Mouse (Mus musculus): ENCODE results near the gene Exoc4.

Exoc4 gene

GRCm38 (mm10) chr6:33929342-33930086 is 680.6 kb downstream of the Exoc4 start:
- in situ Hi-C loops (cut with MboI, MseI), result loop anchor here (10.0 kb wide), 1 partner anchor 215 kb away; no protein-coding TSS in a partner anchor

DNA sequence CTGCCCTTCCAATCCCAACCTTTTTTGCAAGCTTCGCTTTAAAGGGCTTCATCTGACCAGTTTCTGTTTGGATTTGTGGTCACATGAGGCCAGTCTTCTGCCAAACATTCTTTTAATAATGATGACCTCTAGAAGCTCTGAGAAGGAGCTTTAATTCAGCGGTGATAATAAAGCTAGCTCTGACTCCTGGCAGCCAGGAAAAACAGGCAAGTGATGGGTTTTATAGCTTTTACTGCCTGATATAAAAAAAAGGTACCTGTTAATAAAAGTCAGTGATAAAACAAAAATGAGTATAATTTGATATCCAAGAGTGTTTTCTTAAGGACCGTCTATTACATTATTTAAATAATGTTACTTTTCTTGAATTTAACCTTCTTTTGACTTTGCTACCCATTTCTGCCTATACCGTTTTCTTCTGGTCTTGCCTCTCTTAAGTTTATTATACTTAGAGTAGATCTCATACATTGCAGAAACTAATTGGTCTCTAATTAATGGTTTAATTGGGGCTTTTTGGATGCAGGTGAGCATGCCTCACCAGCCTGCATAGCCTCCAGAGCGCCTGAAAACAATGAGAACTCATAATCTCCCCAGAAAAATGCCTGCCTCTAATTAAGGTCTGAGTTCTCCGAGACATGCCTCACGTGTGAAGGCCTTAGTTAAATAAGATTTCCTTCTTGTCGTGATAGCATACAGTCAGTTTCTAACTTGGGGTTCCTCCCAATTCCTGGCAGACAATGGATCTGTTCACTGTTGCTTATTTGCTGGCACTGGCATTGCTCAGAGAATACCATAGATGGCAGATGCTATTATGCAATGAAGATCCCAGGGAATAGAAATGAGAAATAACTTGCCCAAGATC is 681.4 kb downstream of the Exoc4 start:
- in situ Hi-C loops (cut with MboI, MseI), result no loop called here

- in situ Hi-C loops (cut with MboI, MseI), result no loop called here
These were observed 689.0 kb downstream of the Exoc4 start for GRCm38 (mm10) chr6:33937906-33938305.

GRCm38 (mm10) chr6:33939169-33939568 is 690.3 kb downstream of the Exoc4 start:
- in situ Hi-C loops (cut with MboI, MseI), result no loop called here

DNA sequence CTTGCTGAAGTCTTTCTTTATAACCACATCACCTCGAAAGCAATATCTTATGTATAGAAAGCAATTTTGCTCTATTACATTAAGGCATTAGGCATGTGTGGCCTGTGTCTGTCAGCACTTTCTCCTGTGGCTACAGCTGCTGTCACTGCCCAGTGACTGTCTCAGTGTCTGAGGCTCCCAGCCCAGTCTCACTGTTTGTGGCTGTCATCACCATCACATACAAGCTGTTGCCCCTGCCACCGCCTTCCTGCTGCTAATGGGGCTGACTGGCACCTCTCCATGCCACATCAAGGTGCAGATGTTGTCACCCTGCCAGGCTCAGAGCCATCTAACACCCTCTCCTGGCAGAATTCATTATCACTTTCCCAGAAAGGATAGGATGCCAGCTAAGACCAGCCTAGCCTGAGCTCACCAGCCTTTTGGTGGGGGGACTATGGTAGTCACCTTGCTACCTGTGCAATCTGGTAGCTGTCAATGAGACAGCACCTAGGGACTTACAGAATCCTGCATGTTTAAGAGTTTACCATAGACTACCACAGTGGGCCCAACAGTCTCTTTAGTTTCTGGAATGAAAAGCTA is 698.1 kb downstream of the Exoc4 start:
- in situ Hi-C loops (cut with MboI, MseI), result no loop called here

DNA sequence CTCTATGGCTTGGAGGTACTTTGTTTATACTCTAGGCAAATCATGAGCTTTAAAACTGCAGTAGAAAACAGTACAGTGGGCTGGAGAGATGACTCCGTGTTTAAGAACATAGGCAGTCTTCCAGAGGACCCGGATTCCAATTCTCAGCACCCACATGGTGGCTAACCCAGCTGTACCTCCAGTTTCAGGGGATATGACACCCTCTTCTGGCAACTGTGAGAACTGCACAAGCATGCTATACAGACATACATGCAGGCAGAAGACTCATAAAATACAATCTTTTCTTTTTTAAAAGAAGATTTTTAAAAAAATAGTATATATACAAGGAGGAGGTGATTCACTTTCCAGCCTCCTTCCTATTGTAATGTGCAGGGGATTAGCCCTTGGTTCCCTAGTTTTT is 701.2 kb downstream of the Exoc4 start:
- in situ Hi-C loops (cut with MboI, MseI), result no loop called here

- in situ Hi-C loops (cut with MboI, MseI), result no loop called here
These were observed 706.6 kb downstream of the Exoc4 start for GRCm38 (mm10) chr6:33955469-33955868.

DNA sequence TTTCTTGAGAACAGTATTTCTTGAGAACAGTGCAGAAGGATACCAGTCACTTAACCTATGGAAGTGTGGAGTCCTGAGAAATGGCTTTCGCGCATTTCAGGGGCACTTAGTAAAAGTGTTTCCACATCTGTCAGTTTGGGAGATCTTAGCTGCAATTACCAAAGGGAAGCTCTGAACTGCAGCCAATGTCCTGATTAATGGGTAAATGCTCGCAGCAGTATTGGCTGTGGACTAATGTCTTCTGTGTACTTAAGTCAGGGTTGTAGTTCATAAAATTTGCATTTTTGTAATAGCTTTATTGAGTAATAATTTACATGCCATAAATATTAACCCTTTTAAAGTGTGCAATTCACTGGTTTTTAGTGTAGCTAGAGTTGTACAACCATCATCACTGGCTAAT is 709.4 kb downstream of the Exoc4 start:
- in situ Hi-C loops (cut with MboI, MseI), result no loop called here

GRCm38 (mm10) chr6:33960766-33961165 is 711.9 kb downstream of the Exoc4 start:
- in situ Hi-C loops (cut with MboI, MseI), result no loop called here

- in situ Hi-C loops (cut with MboI, MseI), result no loop called here
These were observed 714.2 kb downstream of the Exoc4 start for GRCm38 (mm10) chr6:33963092-33963491.

- in situ Hi-C loops (cut with MboI, MseI), result no loop called here
These were observed 716.7 kb downstream of the Exoc4 start for GRCm38 (mm10) chr6:33965571-33965970.

GRCm38 (mm10) chr6:33968746-33969145 is 719.9 kb downstream of the Exoc4 start:
- in situ Hi-C loops (cut with MboI, MseI), result no loop called here

DNA sequence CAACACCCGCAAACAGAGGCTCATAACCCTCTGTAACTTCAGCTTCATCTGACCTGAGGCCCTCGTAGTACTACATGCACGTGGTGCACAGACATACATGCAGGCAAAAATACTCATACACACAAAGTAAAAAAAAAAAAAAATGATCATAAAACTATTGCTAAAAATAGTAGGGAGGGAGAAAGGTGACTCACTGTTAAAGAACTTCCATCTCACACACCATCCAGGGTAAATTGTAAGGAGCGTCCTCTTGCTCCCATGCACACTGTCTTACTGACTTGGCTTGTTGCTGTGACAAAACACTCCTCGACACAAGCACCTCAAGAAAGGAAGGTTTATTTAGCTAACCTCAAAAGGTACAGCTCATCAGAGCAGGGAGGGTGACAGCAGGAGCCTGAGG is 723.9 kb downstream of the Exoc4 start:
- in situ Hi-C loops (cut with MboI, MseI), result no loop called here

DNA sequence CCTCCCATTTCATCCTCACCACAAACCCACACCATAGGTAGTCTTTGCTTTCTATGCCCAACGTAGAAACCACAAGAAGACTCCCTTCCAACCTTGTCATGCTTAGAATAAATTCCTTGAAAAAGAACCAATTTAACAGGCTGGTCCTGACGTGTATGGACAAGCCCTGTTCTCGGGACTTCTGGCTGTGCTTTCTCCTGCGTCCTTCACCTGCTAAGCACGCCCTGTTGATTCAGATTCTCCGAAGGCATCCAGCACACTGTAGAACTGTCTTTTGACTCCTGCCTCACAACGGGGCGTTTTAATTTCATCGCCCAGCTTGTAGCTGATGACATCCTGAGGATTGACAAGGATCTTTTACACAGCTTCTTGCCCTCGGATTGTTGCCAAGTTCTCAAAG is 727.7 kb downstream of the Exoc4 start:
- in situ Hi-C loops (cut with MboI, MseI), result loop anchor here (25.0 kb wide), 1 partner anchor 1639 kb away; no protein-coding TSS in a partner anchor

GRCm38 (mm10) chr6:33977448-33977847 is 728.6 kb downstream of the Exoc4 start:
- in situ Hi-C loops (cut with MboI, MseI), result loop anchor here (25.0 kb wide), 1 partner anchor 1640 kb away; no protein-coding TSS in a partner anchor

GRCm38 (mm10) chr6:33977880-33978279 is 729.0 kb downstream of the Exoc4 start:
- in situ Hi-C loops (cut with MboI, MseI), result loop anchor here (25.0 kb wide), 1 partner anchor 1641 kb away; no protein-coding TSS in a partner anchor

- in situ Hi-C loops (cut with MboI, MseI), result loop anchor here (25.0 kb wide), 1 partner anchor 1645 kb away; no protein-coding TSS in a partner anchor
These were observed 733.8 kb downstream of the Exoc4 start for GRCm38 (mm10) chr6:33982709-33983108.

- in situ Hi-C loops (cut with MboI, MseI), result loop anchor here (25.0 kb wide), 1 partner anchor 1650 kb away; no protein-coding TSS in a partner anchor
These were observed 738.2 kb downstream of the Exoc4 start for GRCm38 (mm10) chr6:33987132-33987531.

GRCm38 (mm10) chr6:33992213-33993034 is 743.5 kb downstream of the Exoc4 start:
- in situ Hi-C loops (cut with MboI, MseI), result loop anchor here (25.0 kb wide), 1 partner anchor 1655 kb away; no protein-coding TSS in a partner anchor

DNA sequence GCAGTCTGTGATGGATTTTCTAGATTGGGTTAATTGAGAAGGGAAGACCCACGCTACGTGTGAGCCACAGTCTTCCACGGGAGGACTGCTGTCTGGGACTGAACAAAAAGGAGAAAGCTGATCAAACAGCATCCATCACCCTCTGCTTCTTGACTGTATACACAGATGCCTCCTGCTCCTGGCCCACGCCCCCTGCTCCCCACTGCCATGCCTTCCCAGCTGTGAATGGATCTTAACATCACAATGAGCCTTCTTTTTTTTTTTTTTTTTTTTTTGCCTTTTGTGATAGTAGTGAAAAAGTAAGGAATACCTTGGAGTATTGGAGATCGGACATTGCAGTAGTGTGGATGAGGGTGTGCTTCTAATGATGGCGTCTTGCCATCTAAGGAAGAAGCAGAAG is 745.0 kb downstream of the Exoc4 start:
- in situ Hi-C loops (cut with MboI, MseI), result loop anchor here (25.0 kb wide), 1 partner anchor 1657 kb away; no protein-coding TSS in a partner anchor

- in situ Hi-C loops (cut with MboI, MseI), result loop anchor here (25.0 kb wide), 1 partner anchor 1661 kb away; no protein-coding TSS in a partner anchor
These were observed 749.7 kb downstream of the Exoc4 start for GRCm38 (mm10) chr6:33998590-33998989.
